Mouse (Mus musculus): Measurements from ENCODE around the gene Gcnt2.

GRCm38 (mm10) chr13:40901263-40901662, 41.7 kb downstream of the Gcnt2 start:
- TF ChIP-seq POLR2A (IDR thresholded peaks at IDR 0.05; ENCODE audit: low read depth, low read length) (no peak), CTCF (conservative IDR thresholded peaks at IDR 0.05; ENCODE audit: insufficient read depth, insufficient read length, low read depth, low read length) (no peak)
